Mouse (Mus musculus) heart, adult 18-20 months (tissue): Measurements from ENCODE around the gene Ednrb. TPM values are rescaled to one million over a fixed set of nuclear protein-coding genes. Genes with fewer than 3 reads are reported as not detected.

Source experiments
- DNase-seq, 2 experiments: peaks; one replicate each; pipeline ENCODE4 v3.0.0; 2021 to 2022; ENCODE audit warnings: mixed read lengths in 1 of 2
- long read RNA-seq, 2 experiments: library from polyadenylated mRNA; stranded (forward); transcript quantifications; one replicate each; pipeline ENCODE4 v2.0.0; 2021
- total RNA-seq, 2 experiments: library from RNA; stranded (reverse); gene quantifications; 2 replicates each; pipeline ENCODE4 v1.2.3; 2021

Ednrb gene
- total RNA-seq = 10 to 100 TPM; 14.2 to 17.4 TPM
- long read RNA-seq, experiment 1, full-length matches to known transcripts = 12 of 13 reads
- long read RNA-seq, experiment 1, partial matches to known transcripts = 0 of 13 reads
- long read RNA-seq, experiment 1, other reads (novel, unspliced or antisense) = 1 of 13 reads
- long read RNA-seq, experiment 2, full-length matches to known transcripts = 5 of 6 reads
- long read RNA-seq, experiment 2, partial matches to known transcripts = 0 of 6 reads
- long read RNA-seq, experiment 2, other reads (novel, unspliced or antisense) = 1 of 6 reads

GRCm38 (mm10) chr14:103844011-103844549 is at the start of gene Ednrb:
TSS of gene Ednrb (minus strand) at chr14:103844402.
- peak; percentile 52 to 63 for DNase-seq

GRCm38 (mm10) chr14:103892411-103892938 is 48.3 kb upstream of the Ednrb start:
- peak in 1 of 2 experiments; percentile 11 for DNase-seq

GRCm38 (mm10) chr14:103890761-103891160 is 46.6 kb upstream of the Ednrb start:
- no peak for DNase-seq

DNA sequence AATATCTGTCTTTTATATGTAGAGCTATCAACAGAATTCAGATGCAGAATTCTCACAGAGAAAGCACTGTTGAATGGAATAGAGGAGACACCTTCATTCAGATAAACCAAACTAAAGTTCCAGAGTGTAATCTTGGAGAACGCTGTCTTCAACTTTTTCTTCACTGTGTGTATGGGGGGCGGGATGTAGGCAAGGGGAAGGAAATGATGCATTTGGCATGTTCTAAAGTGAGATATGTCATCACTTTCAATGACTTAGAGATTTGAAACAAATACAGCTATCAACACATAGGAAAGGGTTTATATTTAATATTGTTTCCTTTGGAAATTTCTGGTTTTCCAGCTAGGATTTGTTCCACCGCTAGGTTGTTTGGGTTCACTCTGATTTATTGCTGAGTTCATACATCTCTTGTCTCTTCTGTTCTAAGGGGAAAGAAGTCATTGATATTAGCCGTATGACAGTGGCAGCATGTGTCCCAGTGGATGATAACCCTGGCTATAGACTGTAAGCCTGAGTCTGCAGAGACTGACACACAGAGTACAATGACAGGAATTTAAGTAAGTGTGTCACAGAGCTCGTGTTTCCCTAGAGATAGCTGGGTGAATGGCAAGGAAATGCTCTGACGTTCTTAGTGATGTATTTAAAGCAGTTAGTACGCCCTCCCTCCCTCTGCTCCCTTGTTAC is 40.8 kb upstream of the Ednrb start:
- peak in 1 of 2 experiments; percentile 19 for DNase-seq

DNA sequence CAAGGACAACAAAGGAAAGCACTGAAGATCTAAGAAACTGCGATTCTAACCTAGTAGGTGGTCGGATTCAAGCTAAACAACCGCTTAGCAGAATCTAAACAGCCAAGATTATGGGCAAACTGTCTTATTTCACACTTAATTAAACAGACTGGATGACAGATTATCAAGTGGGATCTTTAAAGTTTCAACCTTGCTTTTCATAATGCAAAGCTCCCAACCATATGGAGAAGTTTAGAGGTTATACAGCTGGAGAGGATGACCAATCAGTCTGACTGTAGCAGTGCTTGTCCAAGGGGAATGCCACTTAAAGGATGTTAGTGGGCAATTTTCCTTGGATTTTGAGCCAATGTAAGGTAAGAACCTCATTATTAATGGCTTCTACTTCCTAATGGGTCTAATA is 38.7 kb upstream of the Ednrb start:
- no peak for DNase-seq

- no peak for DNase-seq
These were observed 32.9 kb upstream of the Ednrb start for GRCm38 (mm10) chr14:103877117-103877516.

- no peak for DNase-seq
These were observed 32.4 kb upstream of the Ednrb start for GRCm38 (mm10) chr14:103876598-103876997.

- DNase-seq = no peak
These were observed 22.4 kb upstream of the Ednrb start for GRCm38 (mm10) chr14:103866636-103867035.

DNA sequence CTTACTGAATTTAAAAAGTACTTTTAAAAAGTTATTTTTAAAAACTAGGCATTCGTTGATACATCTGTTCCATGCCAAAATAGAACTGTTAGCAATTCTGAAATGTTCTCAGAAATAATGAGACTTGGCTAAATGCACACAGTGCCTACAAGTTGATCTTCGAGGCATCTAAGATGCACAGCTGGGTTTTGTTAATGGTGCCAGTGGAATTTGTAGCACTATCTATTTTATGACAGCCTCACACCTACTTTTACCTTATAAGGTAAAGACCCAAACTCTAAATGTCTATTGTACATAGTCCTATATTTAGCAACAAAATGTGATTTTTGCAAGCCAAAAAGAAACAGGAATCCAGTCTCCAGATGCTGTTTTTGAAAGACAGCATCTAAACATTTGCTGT is 21.0 kb upstream of the Ednrb start:
- no peak for DNase-seq

DNA sequence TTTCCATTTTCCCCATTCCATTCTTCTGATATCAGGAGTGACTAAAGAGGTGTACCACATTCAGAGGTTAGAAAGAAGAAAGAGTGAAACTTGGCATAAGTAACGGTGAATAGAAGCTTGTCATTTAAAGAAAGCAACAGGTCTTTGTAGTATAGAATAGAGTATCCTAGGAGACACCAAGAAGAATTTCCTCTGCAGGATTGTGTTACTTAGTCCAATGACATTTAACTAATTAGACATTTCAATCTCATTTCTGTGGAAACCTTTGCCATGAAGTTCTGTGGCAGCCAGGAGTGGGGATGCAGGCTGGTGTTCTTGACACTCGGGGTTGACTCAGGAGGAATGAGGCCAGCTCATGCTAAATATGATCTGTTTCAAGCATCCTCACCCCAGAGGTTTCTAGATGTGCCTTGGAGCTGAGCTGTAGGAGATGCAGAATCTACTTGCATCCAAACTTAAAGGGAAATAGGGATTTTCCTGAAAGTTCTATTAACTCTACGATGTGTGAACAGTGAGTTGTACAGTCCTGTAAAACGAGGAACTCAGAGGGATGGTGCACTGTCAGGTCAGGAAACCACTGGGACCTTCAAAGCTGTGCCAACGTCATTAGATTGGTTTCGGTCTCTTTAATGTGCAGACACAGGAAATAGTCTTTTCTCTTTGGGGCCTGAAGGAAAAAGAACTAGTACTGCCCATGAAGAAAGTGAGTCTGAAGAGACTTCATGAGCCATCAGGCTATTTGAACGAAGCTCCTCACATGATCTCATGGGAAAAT is 6.1 kb upstream of the Ednrb start:
- DNase-seq = no peak

- no peak for DNase-seq
These were observed 1.5 kb upstream of the Ednrb start for GRCm38 (mm10) chr14:103845716-103846115.

- no peak for DNase-seq
These were observed 742 bp upstream of the Ednrb start for GRCm38 (mm10) chr14:103844944-103845343.

- DNase-seq = peak; percentile 73 to 75
These were observed 716 bp downstream of the Ednrb start for GRCm38 (mm10) chr14:103843371-103844001.

DNA sequence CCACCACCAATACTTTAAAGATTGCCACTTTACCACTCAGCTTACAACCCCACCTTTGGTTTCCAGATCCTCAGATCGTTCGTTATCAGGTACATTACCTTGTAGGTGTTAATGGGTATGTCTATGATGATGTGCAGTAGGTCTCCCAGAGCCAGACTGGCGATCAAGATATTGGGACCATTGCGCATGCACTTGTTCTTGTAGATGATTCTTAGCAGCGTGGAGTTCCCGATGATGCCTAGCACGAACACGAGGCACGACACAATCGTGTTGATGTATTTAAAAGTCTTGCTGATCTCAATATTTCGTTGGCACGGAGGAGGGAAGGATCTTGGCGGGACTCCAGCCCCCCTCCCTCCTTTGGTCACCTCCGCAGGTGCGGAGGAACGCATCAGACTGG is 1.3 kb downstream of the Ednrb start:
- peak in 1 of 2 experiments; percentile 40 for DNase-seq

GRCm38 (mm10) chr14:103840436-103840835 is 3.8 kb downstream of the Ednrb start:
- no peak for DNase-seq

DNA sequence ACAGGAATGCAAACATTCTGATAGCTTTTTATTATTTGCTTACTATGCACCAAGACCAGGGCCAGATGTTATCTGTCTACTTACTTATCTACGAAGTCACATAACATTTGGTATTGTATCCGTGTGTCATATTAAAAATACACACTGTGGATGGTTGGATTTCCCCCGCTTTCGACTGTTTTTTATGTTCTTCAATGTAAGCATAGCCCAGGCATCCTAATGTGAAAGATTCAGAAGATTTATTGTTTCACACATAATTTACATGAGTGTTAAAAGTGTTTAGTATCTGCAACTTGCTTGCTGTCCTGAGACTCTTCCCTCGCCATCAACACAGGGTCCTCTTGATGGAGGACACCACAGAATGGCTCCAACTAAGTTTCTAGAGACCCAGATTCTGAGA is 5.3 kb downstream of the Ednrb start:
- no peak for DNase-seq

- DNase-seq = peak in 1 of 2 experiments; percentile 42
These were observed 9.6 kb downstream of the Ednrb start for GRCm38 (mm10) chr14:103834589-103834988.

DNA sequence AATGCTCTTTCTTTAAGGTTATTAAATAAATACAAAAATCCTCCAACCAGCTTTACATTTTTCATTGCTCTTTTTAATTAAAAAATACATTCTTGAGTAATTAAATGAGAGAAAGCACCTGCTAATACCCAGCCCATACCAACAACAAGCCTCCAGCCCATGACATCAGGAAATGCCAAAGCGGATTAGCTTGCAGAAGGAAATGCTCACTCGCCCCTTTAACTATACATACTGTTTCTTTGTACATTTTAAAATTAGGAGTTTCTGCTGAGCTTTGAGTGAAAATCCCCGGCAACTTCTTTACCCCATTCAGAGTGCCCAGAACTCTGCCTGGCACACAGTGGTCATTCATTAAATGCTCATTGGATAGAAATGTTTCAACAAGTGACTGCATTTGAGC is 10.1 kb downstream of the Ednrb start:
- DNase-seq = no peak

DNA sequence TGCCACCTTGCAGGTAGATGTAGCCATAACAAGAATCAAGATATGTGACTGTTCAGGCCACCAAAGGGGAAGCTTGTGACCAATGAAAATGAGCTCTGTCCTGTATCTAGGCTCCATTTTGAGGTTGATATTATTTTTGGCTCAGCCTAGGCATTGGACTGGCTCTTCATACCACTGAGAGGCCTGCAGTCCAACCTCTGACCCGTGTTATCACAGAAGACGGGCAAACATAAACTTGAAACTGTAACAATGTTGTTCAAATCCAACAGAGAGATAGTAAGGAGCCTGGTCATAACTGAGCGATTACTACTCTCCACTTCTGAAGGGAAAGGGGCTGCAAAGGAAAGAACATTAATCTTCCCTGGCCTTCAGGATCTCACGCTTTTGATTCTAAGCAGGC is 11.7 kb downstream of the Ednrb start:
- DNase-seq = no peak

DNA sequence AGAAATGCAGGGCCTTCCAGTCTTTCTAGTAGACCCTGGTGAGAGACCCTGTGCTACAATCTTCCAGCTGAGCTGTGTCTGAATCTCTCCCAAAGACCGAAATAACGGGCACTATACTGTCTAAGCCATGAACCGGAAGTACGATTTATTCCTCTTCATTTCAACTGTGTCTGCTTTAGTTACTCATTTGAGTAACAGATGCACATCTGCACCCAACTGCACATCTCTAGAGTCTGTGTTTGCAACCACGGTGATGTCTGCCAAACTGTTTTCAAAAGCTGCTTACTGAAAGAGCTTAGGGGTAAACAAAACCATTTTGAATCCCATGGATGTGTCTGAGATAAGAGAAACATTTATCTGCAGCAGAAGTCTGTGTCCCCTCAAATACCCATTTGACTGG is 13.2 kb downstream of the Ednrb start:
- DNase-seq = no peak

DNA sequence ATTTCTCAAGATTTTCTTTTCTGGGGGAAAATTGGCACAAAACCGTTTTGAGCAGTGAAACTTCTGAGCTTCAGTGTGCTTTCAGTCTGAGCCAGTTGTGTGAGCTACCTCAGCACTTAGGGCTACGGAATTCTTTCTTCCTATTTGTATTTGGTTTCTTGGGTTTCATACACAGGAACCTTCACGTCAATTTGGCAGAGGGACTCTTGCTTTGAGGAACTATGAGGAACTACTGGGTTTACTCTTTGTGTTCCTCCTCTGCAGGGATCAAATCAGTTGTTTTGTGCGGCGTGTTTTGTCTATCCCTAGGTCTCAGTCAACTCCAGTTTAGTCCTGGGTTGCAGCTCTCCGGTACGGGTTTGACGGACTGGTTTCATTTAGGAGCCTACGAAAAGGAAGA is 17.9 kb downstream of the Ednrb start:
- DNase-seq = no peak

GRCm38 (mm10) chr14:103825934-103826333 is 18.3 kb downstream of the Ednrb start:
- no peak for DNase-seq
